Mouse (Mus musculus) liver, postnatal 0 days (tissue): ENCODE results near the gene Coro1a. TPM values are rescaled to one million over a fixed set of nuclear protein-coding genes. Genes with fewer than 3 reads are reported as not detected.
"Not testable (repeated sequence)": the region's sequence is repeated elsewhere in the genome, so short reads cannot be mapped to it uniquely, and the experiment has no call there.

Source experiments
- ATAC-seq: fragments of 200-750 bp; cut with Nextera tagmentation; 2 replicates; pipeline ENCODE4 v1.8.0; 2017; ENCODE audit warnings: mild to moderate bottlenecking, moderate library complexity
- DNase-seq: peaks from one replicate; pipeline ENCODE4 v3.0.0-alpha.2; 2016
- H3K27ac ChIP-seq: fragments of 300-500 bp; sonication (generic); 2 replicates; pipeline ENCODE4 v1.5.1; 2014; ENCODE audit warnings: antibody characterized with exemption, moderate library complexity, mild to moderate bottlenecking, low read depth
- H3K27me3 ChIP-seq: fragments of 300-500 bp; sonication (generic); 2 replicates; pipeline ENCODE4 v1.6.1; 2014; ENCODE audit warnings: low read length, control low read depth, mixed read lengths; ENCODE audit not compliant: insufficient read depth
- H3K36me3 ChIP-seq: fragments of 300-500 bp; sonication (generic); replicated peaks from 2 replicates; pipeline ENCODE4 v1.6.1; 2014; ENCODE audit warnings: mild to moderate bottlenecking, control low read depth, low read length, moderate library complexity, mixed read lengths; ENCODE audit not compliant: insufficient read depth
- H3K4me1 ChIP-seq: fragments of 300-500 bp; sonication (generic); 2 replicates; pipeline ENCODE4 v1.6.1; 2014; ENCODE audit warnings: antibody characterized with exemption, mild to moderate bottlenecking, control low read depth; ENCODE audit not compliant: insufficient read depth
- H3K4me2 ChIP-seq: fragments of 300-500 bp; sonication (generic); 2 replicates; pipeline ENCODE4 v1.6.1; 2014; ENCODE audit warnings: low read depth, mild to moderate bottlenecking, low read length, moderate library complexity, mixed read lengths
- H3K4me3 ChIP-seq: fragments of 300-500 bp; sonication (generic); 2 replicates; pipeline ENCODE4 v1.5.1; 2014; ENCODE audit warnings: low read depth, low read length
- H3K9ac ChIP-seq: fragments of 300-500 bp; sonication (generic); replicated peaks from 2 replicates; pipeline ENCODE4 v1.6.1; 2014; ENCODE audit warnings: mild to moderate bottlenecking, moderate library complexity
- H3K9me3 ChIP-seq: fragments of 300-500 bp; sonication (generic); 2 replicates; pipeline ENCODE4 v1.6.1; 2016; ENCODE audit warnings: mild to moderate bottlenecking, control low read depth, low read length, mixed read lengths
- CTCF ChIP-seq: sonication (generic); IDR thresholded peaks from 2 replicates; pipeline ENCODE4 v1.5.1; 2016; ENCODE audit warnings: antibody characterized with exemption, low read depth
- EP300 ChIP-seq: IDR thresholded peaks from 2 replicates; pipeline ENCODE4 v1.6.1; 2016; ENCODE audit warnings: antibody characterized with exemption, low read depth, mild to moderate bottlenecking
- WGBS: fragments of 180-500 bp; shearing (Covaris S2); extraction: QIAGEN DNeasy Blood & Tissue Kit; methylation state at CpG from one replicate; pipeline ENCODE4 v1.1.7; 2014; ENCODE audit not compliant: insufficient replicate concordance; 5-methylcytosine and 5-hydroxymethylcytosine counted together
- polyA plus RNA-seq: library from polyadenylated mRNA; unstranded; fragments of >200 nt; fragmentation: Nextera tagmentation; extraction: Ambion mirVana; gene quantifications from 2 replicates; pipeline ENCODE4 v1.2.1, GENCODE M21; 2015

The Coro1a gene
- polyA plus RNA-seq, 1 experiment from 2014 or later, result 130 TPM

- Histone ChIP-seq H3K9me3 (no peaks in the 10 kb centered on the region), H3K27ac (no peak overlapping the region), H3K4me2 (no peak overlapping the region), H3K36me3 (peaks cover 16% of the 10 kb centered on the region), H3K4me1 (peaks cover 21% of the 10 kb centered on the region), H3K4me3 (no peak overlapping the region), H3K9ac (no peak overlapping the region), H3K27me3 (no peaks in the 10 kb centered on the region)
- ATAC-seq (no peak), DNase-seq (no peak)
- no peak for TF ChIP-seq EP300
- no peak for TF ChIP-seq CTCF
- WGBS, result 76% methylated on average over 7 of the region's 7 CpGs
Measured at GRCm38 (mm10) chr7:126693781-126694180, 13.8 kb downstream of the Coro1a start.

GRCm38 (mm10) chr7:126693256-126693655, 14.3 kb downstream of the Coro1a start:
- no peak for ATAC-seq
- Histone ChIP-seq H3K36me3 (peaks cover 16% of the 10 kb centered on the region; the same call in 1 of the 2 replicates), H3K4me1 (peaks cover 26% of the 10 kb centered on the region), H3K4me3 (no peak overlapping the region), H3K9ac (no peak overlapping the region), H3K27ac (no peak overlapping the region), H3K4me2 (no peak overlapping the region), H3K27me3 (no peaks in the 10 kb centered on the region), H3K9me3 (no peaks in the 10 kb centered on the region)
- peak; percentile 89 for DNase-seq
- no peak for TF ChIP-seq EP300
- TF ChIP-seq CTCF, result peak; percentile 96
- WGBS, result 27% methylated on average over 3 of the region's 3 CpGs

- Histone ChIP-seq H3K4me2 (no peak overlapping the region), H3K4me3 (no peak overlapping the region), H3K9ac (no peak overlapping the region), H3K27ac (no peak overlapping the region), H3K36me3 (peaks cover 14% of the 10 kb centered on the region; the same call in 1 of the 2 replicates), H3K4me1 (peaks cover 26% of the 10 kb centered on the region), H3K27me3 (no peaks in the 10 kb centered on the region), H3K9me3 (no peaks in the 10 kb centered on the region)
- ATAC-seq (no peak), DNase-seq (no peak)
- TF ChIP-seq EP300 (no peak), CTCF (no peak)
- 89% methylated on average over 26 of the region's 26 CpGs for WGBS
Measured at GRCm38 (mm10) chr7:126692426-126692825, 15.2 kb downstream of the Coro1a start.

- H3K27me3 ChIP-seq, result no peaks in the 10 kb centered on the region
- H3K9ac ChIP-seq, result no peak overlapping the region
- no peaks in the 10 kb centered on the region for H3K9me3 ChIP-seq
- no peak overlapping the region; the same call in 1 of the 2 replicates for H3K27ac ChIP-seq
- WGBS, result 76% methylated on average over 5 of the region's 5 CpGs
- no peak for DNase-seq
- H3K4me3 ChIP-seq, result no peak overlapping the region
- peaks cover 25% of the 10 kb centered on the region for H3K4me1 ChIP-seq
- TF ChIP-seq CTCF (no peak), EP300 (no peak)
- H3K36me3 ChIP-seq, result peaks cover 14% of the 10 kb centered on the region; the same call in 1 of the 2 replicates
- no peak overlapping the region for H3K4me2 ChIP-seq
- no peak for ATAC-seq
Measured at GRCm38 (mm10) chr7:126691676-126692075, 15.9 kb downstream of the Coro1a start.

GRCm38 (mm10) chr7:126690737-126691136, 16.9 kb downstream of the Coro1a start:
- H3K27ac ChIP-seq, result peak overlapping the region; percentile 88
- DNase-seq (no peak), ATAC-seq (peak; percentile 19)
- H3K4me3 ChIP-seq, result no peak overlapping the region
- H3K9me3 ChIP-seq, result no peaks in the 10 kb centered on the region
- no peak overlapping the region for H3K9ac ChIP-seq
- 70% methylated on average over 3 of the region's 3 CpGs for WGBS
- peaks cover 21% of the 10 kb centered on the region for H3K4me1 ChIP-seq
- no peak overlapping the region for H3K4me2 ChIP-seq
- peaks cover 14% of the 10 kb centered on the region; the same call in 1 of the 2 replicates for H3K36me3 ChIP-seq
- TF ChIP-seq CTCF (no peak), EP300 (no peak)
- no peaks in the 10 kb centered on the region for H3K27me3 ChIP-seq

- Histone ChIP-seq H3K27ac (peak overlapping the region; percentile 88), H3K9me3 (no peaks in the 10 kb centered on the region), H3K4me1 (peaks cover 18% of the 10 kb centered on the region), H3K4me3 (no peak overlapping the region), H3K4me2 (no peak overlapping the region), H3K9ac (no peak overlapping the region), H3K27me3 (no peaks in the 10 kb centered on the region), H3K36me3 (peaks cover 14% of the 10 kb centered on the region; the same call in 1 of the 2 replicates)
- 46% methylated on average over 3 of the region's 3 CpGs for WGBS
- DNase-seq, result peak; percentile 60
- ATAC-seq, result peak; percentile 86
- TF ChIP-seq EP300 (peak; percentile 66; the same call in 1 of the 2 replicates), CTCF (no peak)
Measured at GRCm38 (mm10) chr7:126689021-126689420, 18.6 kb downstream of the Coro1a start.

GRCm38 (mm10) chr7:126688156-126688555, 19.4 kb downstream of the Coro1a start:
- not testable (repeated sequence) for H3K9me3 ChIP-seq, H3K4me3 ChIP-seq, DNase-seq, H3K27me3 ChIP-seq, H3K4me2 ChIP-seq, H3K9ac ChIP-seq, ATAC-seq
- WGBS, result 53% methylated on average over 4 of the region's 4 CpGs
- peaks cover 14% of the 10 kb centered on the region; the same call in 1 of the 2 replicates for H3K36me3 ChIP-seq
- H3K27ac ChIP-seq, result 0 out of 2 replicates have a peak overlapping the region, but pooled peaks have one; percentile 68
- H3K4me1 ChIP-seq, result peaks cover 22% of the 10 kb centered on the region
